Mouse (Mus musculus) neutrophil, adult 59 days (primary cell): ENCODE measurements around the gene Nhej1. TPM values are rescaled to one million over a fixed set of nuclear protein-coding genes. Genes with fewer than 3 reads are reported as not detected.

Experiments
- total RNA-seq, 2 experiments: library from RNA; stranded (reverse); gene quantifications; 1 replicate in 1 of 2; 2 replicates in 1 of 2; pipeline ENCODE4 v1.2.4; 2023

The Nhej1 gene
- total RNA-seq = 10 to 100 TPM in 1 of 2 experiments, 1 to 10 TPM in 1; 7.5 to 10.2 TPM

GRCm38 (mm10) chr1:75124346-75125321 is at the start of gene Nhej1:
TSS of gene Nhej1 (minus strand) at chr1:75125200.

GRCm38 (mm10) chr1:75168472-75169464 is 43.8 kb upstream of the Nhej1 start, which contains the start of gene Zfand2b:
TSS of gene Zfand2b (plus strand) at chr1:75168646.

DNA sequence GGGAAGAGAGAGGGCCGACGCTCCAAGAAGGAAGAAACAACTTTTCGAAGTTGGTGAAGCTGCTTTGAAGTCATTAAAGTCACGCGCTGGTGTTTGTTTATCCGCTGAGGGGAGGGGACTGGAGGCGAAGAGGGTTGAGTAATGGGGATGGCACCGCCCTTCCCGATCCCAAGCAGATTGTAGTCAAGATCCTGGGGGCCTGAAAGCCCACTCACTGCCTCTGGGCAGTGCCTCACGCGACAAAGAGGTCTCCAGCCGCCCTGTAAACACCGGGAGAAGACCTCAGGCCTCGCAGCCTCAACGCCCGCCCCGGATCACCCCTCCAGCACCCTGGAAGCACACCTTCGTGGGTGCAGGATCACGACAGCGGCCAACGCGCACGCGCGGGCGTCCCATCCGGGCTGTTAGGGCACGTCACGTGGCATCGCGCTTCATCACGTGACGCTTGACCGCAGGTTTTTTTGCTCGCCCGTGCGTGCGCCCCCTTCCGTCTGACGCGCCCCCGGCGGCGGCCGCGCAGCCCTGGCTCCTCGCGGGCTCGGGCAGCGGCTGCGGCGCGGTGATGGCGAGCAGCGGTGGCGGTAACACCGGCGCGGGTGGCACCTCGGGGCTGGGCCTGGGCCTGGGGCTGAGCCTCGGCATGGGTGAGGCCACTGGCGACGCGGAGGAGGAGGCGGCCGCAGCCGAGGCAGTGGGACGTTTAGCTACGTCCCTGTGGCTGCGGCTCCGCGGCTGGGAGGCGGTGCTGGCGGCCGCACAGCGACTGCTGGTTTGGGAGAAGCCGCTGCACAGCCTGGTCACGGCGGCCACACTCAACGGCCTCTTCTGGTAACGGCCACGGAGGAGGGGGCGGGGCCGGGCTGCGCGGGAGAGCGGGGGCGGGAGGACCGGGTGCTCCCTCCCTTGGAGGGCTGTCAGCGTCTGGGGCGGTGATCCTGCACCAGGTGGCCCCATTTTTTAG is 17.6 kb upstream of the Nhej1 start, which contains the start of the genes Cnppd1 and Retreg2:
Gene Cnppd1 (minus strand): TSS at position 411 of the 961 bp plus-strand sequence.
Gene Retreg2 (plus strand): TSS at position 478 of the 961 bp plus-strand sequence.

GRCm38 (mm10) chr1:75133421-75134207 is 8.6 kb upstream of the Nhej1 start, which contains the start of gene Slc23a3:
TSS of gene Slc23a3 (minus strand) at chr1:75133890.

DNA sequence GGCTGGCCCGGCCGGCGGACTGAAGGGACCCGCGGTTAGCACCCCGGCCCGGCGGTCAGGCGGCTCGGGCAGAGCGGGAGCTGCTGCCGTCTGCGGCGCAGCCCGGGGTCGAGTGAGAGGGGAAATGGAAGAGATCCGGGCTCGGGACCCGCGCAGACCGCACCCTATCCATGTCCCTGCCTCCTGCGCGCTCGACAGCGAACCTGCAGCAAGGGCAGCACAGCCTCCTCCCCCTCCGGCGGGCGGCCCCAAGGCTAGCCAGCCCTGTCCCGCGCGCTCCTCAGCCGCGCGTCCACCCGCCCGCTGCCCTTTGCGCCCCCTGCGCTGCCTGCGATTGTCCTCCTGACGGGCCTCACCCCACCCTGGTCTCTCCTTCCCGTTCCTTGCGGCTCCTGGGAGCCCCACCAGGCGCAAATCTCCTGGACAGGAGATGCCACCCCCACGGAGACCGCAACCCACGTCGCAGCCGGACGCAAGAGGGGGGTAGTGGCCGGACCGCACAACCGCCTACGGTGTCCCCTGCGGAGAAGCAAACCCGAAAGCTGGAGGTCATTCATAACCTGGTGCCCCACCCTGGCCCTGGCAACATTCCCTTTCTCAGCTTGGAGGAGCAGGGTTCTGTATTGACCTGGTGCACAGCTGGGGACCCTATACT is 173.3 kb downstream of the Nhej1 start, which contains the start of gene Ihh:
Gene Ihh (minus strand): TSS at position 117 of the 655 bp plus-strand sequence.

DNA sequence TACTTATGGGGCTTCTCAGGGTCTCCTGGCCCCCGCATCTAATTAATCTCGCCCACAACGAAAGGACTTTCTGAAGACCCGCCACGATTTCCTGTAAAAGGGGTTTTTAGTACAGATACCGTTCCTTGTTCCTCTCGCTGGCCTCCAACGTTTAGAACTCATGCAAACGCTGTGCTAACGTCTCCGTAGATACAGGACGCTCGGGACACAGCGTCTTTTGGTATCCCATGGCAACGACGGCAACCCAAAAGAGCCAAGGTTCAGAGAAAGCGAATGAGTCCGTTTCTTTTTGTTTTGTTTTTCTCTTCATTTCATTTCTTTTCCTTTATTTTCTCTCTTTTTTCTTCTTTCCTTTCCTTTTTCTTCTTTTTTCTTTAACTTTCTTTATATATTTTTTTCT is 189.6 kb downstream of the Nhej1 start, which contains the start of gene Cfap65:
Gene Cfap65 (minus strand): TSS at position 198 of the 400 bp plus-strand sequence.

Other genes starting within 250 kb of the Nhej1 start
- not detected for gene Fev, start 239.8 kb downstream of the Nhej1 start, total RNA-seq
- not detected for gene Cryba2, start 232.1 kb downstream of the Nhej1 start, total RNA-seq
- gene Cfap65, start 189.6 kb downstream of the Nhej1 start, total RNA-seq = not detected
- gene Ihh, start 173.5 kb downstream of the Nhej1 start, total RNA-seq = under 1 TPM in 1 of 2 experiments, not detected in 1; 0.58 TPM
- 1 to 10 TPM; 1.2 to 1.5 TPM for gene Slc23a3, start 8.7 kb upstream of the Nhej1 start, total RNA-seq
- gene Cnppd1, start 17.5 kb upstream of the Nhej1 start, total RNA-seq = 100 to 1,000 TPM; 103 to 115 TPM
- 10 to 100 TPM; 64.6 to 70.8 TPM for gene Retreg2, start 17.6 kb upstream of the Nhej1 start, total RNA-seq
- 10 to 100 TPM; 52.0 to 63.6 TPM for gene Zfand2b, start 43.4 kb upstream of the Nhej1 start, total RNA-seq
- gene Abcb6, start 55.2 kb upstream of the Nhej1 start, total RNA-seq = 1 to 10 TPM; 6.7 TPM
- gene Ankzf1, start 67.0 kb upstream of the Nhej1 start, total RNA-seq = 10 to 100 TPM; 18.8 to 20.0 TPM
- 10 to 100 TPM; 69.0 to 69.1 TPM for gene Atg9a, start 67.0 kb upstream of the Nhej1 start, total RNA-seq
- 10 to 100 TPM; 18.7 to 22.2 TPM for gene Glb1l, start 85.6 kb upstream of the Nhej1 start, total RNA-seq
- gene Stk16, start 85.6 kb upstream of the Nhej1 start, total RNA-seq = 100 to 1,000 TPM; 127 to 139 TPM
- 100 to 1,000 TPM; 415 to 449 TPM for gene Tuba4a, start 94.7 kb upstream of the Nhej1 start, total RNA-seq
- gene A630095N17Rik, start 106.9 kb upstream of the Nhej1 start, total RNA-seq = not detected
- gene Dnajb2, start 111.2 kb upstream of the Nhej1 start, total RNA-seq = 10 to 100 TPM in 1 of 2 experiments, 1 to 10 TPM in 1; 8.7 to 11.0 TPM
- not detected for gene Ptprn, start 139.3 kb upstream of the Nhej1 start, total RNA-seq
- gene Resp18, start 153.2 kb upstream of the Nhej1 start, total RNA-seq = not detected
- gene Dnpep, start 192.8 kb upstream of the Nhej1 start, total RNA-seq = 10 to 100 TPM; 27.7 to 32.2 TPM
- under 1 TPM; 0.16 to 0.31 TPM for gene Des, start 235.1 kb upstream of the Nhej1 start, total RNA-seq